Mouse (Mus musculus): ENCODE results near the gene Rab11b. TPM values are rescaled to one million over a fixed set of nuclear protein-coding genes. Genes with fewer than 3 reads are reported as not detected.

Rab11b gene
- polyA plus RNA-seq (2014; fragmentation: Nextera tagmentation; extraction: Ambion mirVana), result 156 and 181 TPM in 2 replicates

GRCm38 (mm10) chr17:33760255-33761165 is at the start of gene Rab11b:
Gene Rab11b, minus strand, starts transcription at chr17:33760530.
- peak; percentile 99 for ATAC-seq (ENCODE audit: low read depth)

GRCm38 (mm10) chr17:33808192-33808591 is 47.9 kb upstream of the Rab11b start:
- no peak overlapping the region for H3K4me3 ChIP-seq (ENCODE audit: low read depth, low read length)
- H3K27ac ChIP-seq (replicated peaks; ENCODE audit: low read depth, low read length), result no peak overlapping the region
- 40% methylated on average over 10 of the region's 10 CpGs for WGBS
- H3K27me3 ChIP-seq (replicated peaks; ENCODE audit: control insufficient read depth, insufficient read depth, low read length), result no peaks in the 10 kb centered on the region
- H3K36me3 ChIP-seq (ENCODE audit: control insufficient read depth, insufficient read depth, low read length), result no peaks in the 10 kb centered on the region
- no peak overlapping the region for H3K4me2 ChIP-seq (ENCODE audit: low read depth, low read length)
- no peak overlapping the region for H3K9ac ChIP-seq (ENCODE audit: low read depth, low read length)
- DNase-seq (ENCODE audit: low spot score) (no peak), ATAC-seq (ENCODE audit: low read depth) (no peak)
- H3K9me3 ChIP-seq (ENCODE audit: control insufficient read depth, low read length), result no peaks in the 10 kb centered on the region
- H3K4me1 ChIP-seq (ENCODE audit: control insufficient read depth, insufficient read depth, low read length), result no peaks in the 10 kb centered on the region

More at GRCm38 (mm10) chr17:33760255-33761165, at the start of gene Rab11b:
- peak; percentile 100 for DNase-seq (ENCODE audit: low spot score)
- Histone ChIP-seq H3K27ac (replicated peaks; ENCODE audit: low read depth, low read length) (peak within 1 kb of the TSS; percentile 98), H3K4me2 (ENCODE audit: low read depth, low read length) (peak within 1 kb of the TSS; percentile 67), H3K9me3 (ENCODE audit: control insufficient read depth, low read length) (no peaks in the 10 kb centered on the region), H3K27me3 (replicated peaks; ENCODE audit: control insufficient read depth, insufficient read depth, low read length) (no peaks in the 10 kb centered on the region), H3K4me3 (ENCODE audit: low read depth, low read length) (peak within 1 kb of the TSS; percentile 57), H3K36me3 (ENCODE audit: control insufficient read depth, insufficient read depth, low read length) (peaks cover 8% of the 10 kb centered on the region; the same call in 1 of the 2 replicates), H3K4me1 (ENCODE audit: control insufficient read depth, insufficient read depth, low read length) (peaks cover 24% of the 10 kb centered on the region), H3K9ac (ENCODE audit: low read depth, low read length) (peak within 1 kb of the TSS; percentile 92)
- WGBS, result 3% methylated on average over 35 of the region's 35 CpGs

GRCm38 (mm10) chr17:33807181-33807888 is 47.0 kb upstream of the Rab11b start:
- H3K4me3 ChIP-seq (ENCODE audit: low read depth, low read length), result no peak overlapping the region
- WGBS, result 57% methylated on average over 8 of the region's 9 CpGs
- H3K4me1 ChIP-seq (ENCODE audit: control insufficient read depth, insufficient read depth, low read length), result no peaks in the 10 kb centered on the region
- no peaks in the 10 kb centered on the region for H3K36me3 ChIP-seq (ENCODE audit: control insufficient read depth, insufficient read depth, low read length)
- ATAC-seq (ENCODE audit: low read depth) (no peak), DNase-seq (ENCODE audit: low spot score) (no peak)
- H3K9ac ChIP-seq (ENCODE audit: low read depth, low read length), result no peak overlapping the region
- H3K9me3 ChIP-seq (ENCODE audit: control insufficient read depth, low read length), result no peaks in the 10 kb centered on the region
- no peak overlapping the region for H3K27ac ChIP-seq (replicated peaks; ENCODE audit: low read depth, low read length)
- H3K27me3 ChIP-seq (replicated peaks; ENCODE audit: control insufficient read depth, insufficient read depth, low read length), result no peaks in the 10 kb centered on the region
- H3K4me2 ChIP-seq (ENCODE audit: low read depth, low read length), result no peak overlapping the region

- H3K4me1 ChIP-seq (ENCODE audit: control insufficient read depth, insufficient read depth, low read length), result no peaks in the 10 kb centered on the region
- no peak overlapping the region for H3K27ac ChIP-seq (replicated peaks; ENCODE audit: low read depth, low read length)
- no peak overlapping the region for H3K9ac ChIP-seq (ENCODE audit: low read depth, low read length)
- H3K4me2 ChIP-seq (ENCODE audit: low read depth, low read length), result no peak overlapping the region
- no peak for DNase-seq (ENCODE audit: low spot score)
- H3K4me3 ChIP-seq (ENCODE audit: low read depth, low read length), result no peak overlapping the region
- WGBS, result 56% methylated on average over 1 of the region's 1 CpGs
- ATAC-seq (ENCODE audit: low read depth), result no peak
- H3K36me3 ChIP-seq (ENCODE audit: control insufficient read depth, insufficient read depth, low read length), result no peaks in the 10 kb centered on the region
- no peaks in the 10 kb centered on the region for H3K9me3 ChIP-seq (ENCODE audit: control insufficient read depth, low read length)
- H3K27me3 ChIP-seq (replicated peaks; ENCODE audit: control insufficient read depth, insufficient read depth, low read length), result no peaks in the 10 kb centered on the region
Measured at GRCm38 (mm10) chr17:33804745-33805144, 44.4 kb upstream of the Rab11b start.

DNA sequence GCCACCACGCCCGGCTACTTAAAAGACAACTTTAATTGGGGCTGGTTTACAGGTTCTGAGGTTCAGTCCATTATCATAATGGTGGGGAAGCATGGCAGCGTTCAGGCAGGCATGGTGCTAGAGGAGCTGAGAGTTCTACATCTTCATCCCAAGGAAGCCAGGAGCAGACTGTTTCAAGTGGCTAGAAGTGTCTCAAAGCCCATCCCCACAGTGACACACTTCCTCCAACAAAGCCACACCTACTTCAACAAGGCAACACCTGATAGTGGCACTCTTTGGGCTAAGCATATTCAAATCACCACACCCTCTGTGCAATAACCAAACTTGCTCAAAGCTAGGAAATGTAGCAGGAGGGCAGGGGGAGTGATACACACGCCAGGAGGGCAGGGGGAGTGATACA is 43.9 kb upstream of the Rab11b start:
- H3K4me1 ChIP-seq (ENCODE audit: control insufficient read depth, insufficient read depth, low read length), result no peaks in the 10 kb centered on the region
- H3K9me3 ChIP-seq (ENCODE audit: control insufficient read depth, low read length), result no peaks in the 10 kb centered on the region
- no peaks in the 10 kb centered on the region for H3K27me3 ChIP-seq (replicated peaks; ENCODE audit: control insufficient read depth, insufficient read depth, low read length)
- no peak overlapping the region for H3K4me2 ChIP-seq (ENCODE audit: low read depth, low read length)
- H3K9ac ChIP-seq (ENCODE audit: low read depth, low read length), result no peak overlapping the region
- DNase-seq (ENCODE audit: low spot score), result no peak
- no peak for ATAC-seq (ENCODE audit: low read depth)
- no peak overlapping the region for H3K4me3 ChIP-seq (ENCODE audit: low read depth, low read length)
- H3K36me3 ChIP-seq (ENCODE audit: control insufficient read depth, insufficient read depth, low read length), result no peaks in the 10 kb centered on the region
- 63% methylated on average over 4 of the region's 4 CpGs for WGBS
- no peak overlapping the region for H3K27ac ChIP-seq (replicated peaks; ENCODE audit: low read depth, low read length)

DNA sequence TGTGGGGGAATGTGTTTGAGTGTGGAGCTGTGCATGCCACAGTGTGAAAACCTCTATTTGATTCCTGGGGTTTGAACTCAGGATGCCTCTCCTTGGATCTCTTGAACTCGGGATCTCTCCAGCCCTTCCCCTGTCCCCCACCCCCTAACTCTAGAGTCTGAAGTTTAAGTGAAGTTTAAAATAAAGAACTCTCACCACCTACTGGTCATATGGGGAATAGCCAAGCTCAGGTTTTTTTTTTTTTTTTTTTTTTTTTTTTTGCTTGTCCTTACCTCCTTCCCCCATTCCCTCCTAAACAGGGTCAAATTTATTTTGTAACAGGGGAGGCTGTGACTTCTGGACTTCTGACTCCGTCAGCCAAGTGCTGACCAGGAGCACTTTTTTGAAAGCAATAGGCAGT is 41.9 kb upstream of the Rab11b start:
- ATAC-seq (ENCODE audit: low read depth) (no peak; the same call in 1 of the 2 replicates), DNase-seq (ENCODE audit: low spot score) (peak; percentile 33)
- no peak overlapping the region for H3K4me3 ChIP-seq (ENCODE audit: low read depth, low read length)
- no peaks in the 10 kb centered on the region for H3K36me3 ChIP-seq (ENCODE audit: control insufficient read depth, insufficient read depth, low read length)
- no peaks in the 10 kb centered on the region for H3K27me3 ChIP-seq (replicated peaks; ENCODE audit: control insufficient read depth, insufficient read depth, low read length)
- 5% methylated on average over 2 of the region's 2 CpGs for WGBS
- H3K4me2 ChIP-seq (ENCODE audit: low read depth, low read length), result no peak overlapping the region
- no peak overlapping the region for H3K27ac ChIP-seq (replicated peaks; ENCODE audit: low read depth, low read length)
- no peaks in the 10 kb centered on the region for H3K4me1 ChIP-seq (ENCODE audit: control insufficient read depth, insufficient read depth, low read length)
- no peak overlapping the region for H3K9ac ChIP-seq (ENCODE audit: low read depth, low read length)
- H3K9me3 ChIP-seq (ENCODE audit: control insufficient read depth, low read length), result no peaks in the 10 kb centered on the region

- no peak for DNase-seq (ENCODE audit: low spot score)
- ATAC-seq (ENCODE audit: low read depth), result no peak
- Histone ChIP-seq H3K9ac (ENCODE audit: low read depth, low read length) (no peak overlapping the region), H3K9me3 (ENCODE audit: control insufficient read depth, low read length) (no peaks in the 10 kb centered on the region), H3K4me2 (ENCODE audit: low read depth, low read length) (no peak overlapping the region), H3K27me3 (replicated peaks; ENCODE audit: control insufficient read depth, insufficient read depth, low read length) (no peaks in the 10 kb centered on the region), H3K4me3 (ENCODE audit: low read depth, low read length) (no peak overlapping the region), H3K36me3 (ENCODE audit: control insufficient read depth, insufficient read depth, low read length) (no peaks in the 10 kb centered on the region), H3K27ac (replicated peaks; ENCODE audit: low read depth, low read length) (no peak overlapping the region), H3K4me1 (ENCODE audit: control insufficient read depth, insufficient read depth, low read length) (no peaks in the 10 kb centered on the region)
- WGBS, result 68% methylated on average over 1 of the region's 1 CpGs
Measured at GRCm38 (mm10) chr17:33799277-33799676, 38.9 kb upstream of the Rab11b start.

DNA sequence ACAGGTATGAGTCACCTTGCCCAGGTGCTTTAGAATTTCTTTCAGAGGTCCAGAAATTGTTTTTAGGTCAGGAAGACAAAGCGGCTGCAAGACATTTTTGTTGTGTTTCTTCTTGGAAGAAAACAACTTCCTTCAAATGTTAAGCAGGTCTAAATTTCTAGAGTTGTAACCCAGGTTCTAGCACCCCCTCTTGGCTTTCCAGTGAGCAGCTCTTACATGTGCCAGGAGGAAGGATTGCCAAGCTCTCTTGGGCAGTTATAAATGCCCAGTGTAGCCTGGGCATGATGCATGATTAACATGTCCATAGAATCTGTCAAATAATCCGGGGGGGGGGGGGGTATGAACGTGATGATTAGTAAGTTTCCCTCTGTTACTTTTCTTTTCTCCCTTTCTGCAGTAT is 38.0 kb upstream of the Rab11b start:
- WGBS, result 55% methylated on average over 3 of the region's 3 CpGs
- H3K27me3 ChIP-seq (replicated peaks; ENCODE audit: control insufficient read depth, insufficient read depth, low read length), result no peaks in the 10 kb centered on the region

More for the DNA sequence above, 38.0 kb upstream of the Rab11b start:
- peak; percentile 60 for DNase-seq (ENCODE audit: low spot score)
- H3K4me3 ChIP-seq (ENCODE audit: low read depth, low read length), result no peak overlapping the region
- no peaks in the 10 kb centered on the region for H3K9me3 ChIP-seq (ENCODE audit: control insufficient read depth, low read length)
- H3K4me2 ChIP-seq (ENCODE audit: low read depth, low read length), result no peak overlapping the region
- no peaks in the 10 kb centered on the region for H3K36me3 ChIP-seq (ENCODE audit: control insufficient read depth, insufficient read depth, low read length)
- no peak overlapping the region for H3K9ac ChIP-seq (ENCODE audit: low read depth, low read length)
- no peak for ATAC-seq (ENCODE audit: low read depth)
- H3K27ac ChIP-seq (replicated peaks; ENCODE audit: low read depth, low read length), result no peak overlapping the region
- H3K4me1 ChIP-seq (ENCODE audit: control insufficient read depth, insufficient read depth, low read length), result no peaks in the 10 kb centered on the region
